Mouse (Mus musculus): ENCODE data around the gene Ephb2. TPM values are rescaled to one million over a fixed set of nuclear protein-coding genes. Genes with fewer than 3 reads are reported as not detected.
A peak's percentile ranks its signal among the peaks of the same experiment; 100 is the strongest.

Gene Ephb2
- polyA plus RNA-seq, 1 experiment from 2014 or later = 7.8 TPM

- ATAC-seq = no peak
- no peak overlapping the region for H3K4me2 ChIP-seq (ENCODE audit: low read length)
These were observed 84.3 kb downstream of the Ephb2 start for GRCm38 (mm10) chr4:136751355-136752020.

GRCm38 (mm10) chr4:136750578-136751338 is 85.0 kb downstream of the Ephb2 start:
- Histone ChIP-seq H3K4me1 (ENCODE audit: control insufficient read depth, insufficient read depth, low read depth, low read length) (peaks cover 47% of the 10 kb centered on the region), H3K9me3 (ENCODE audit: control insufficient read depth, low read length) (no peaks in the 10 kb centered on the region), H3K27ac (ENCODE audit: low read depth, low read length) (peak overlapping the region; percentile 58), H3K36me3 (ENCODE audit: control insufficient read depth, insufficient read depth, low read length) (no peaks in the 10 kb centered on the region), H3K9ac (ENCODE audit: low read depth, low read length) (peak overlapping the region; percentile 53), H3K4me2 (ENCODE audit: low read length) (peak overlapping the region; percentile 30), H3K4me3 (ENCODE audit: low read length) (no peak overlapping the region), H3K27me3 (replicated peaks; ENCODE audit: control insufficient read depth, insufficient read depth, low read length) (no peaks in the 10 kb centered on the region)
- peak; percentile 40 for ATAC-seq
- 7% methylated on average over 19 of the region's 19 CpGs for WGBS

More at GRCm38 (mm10) chr4:136751355-136752020, 84.3 kb downstream of the Ephb2 start:
- no peak overlapping the region for H3K4me3 ChIP-seq (ENCODE audit: low read length)
- no peaks in the 10 kb centered on the region for H3K36me3 ChIP-seq (ENCODE audit: control insufficient read depth, insufficient read depth, low read length)
- peak overlapping the region; percentile 58; the same call in 1 of the 2 replicates for H3K27ac ChIP-seq (ENCODE audit: low read depth, low read length)
- H3K4me1 ChIP-seq (ENCODE audit: control insufficient read depth, insufficient read depth, low read depth, low read length) = peaks cover 53% of the 10 kb centered on the region
- H3K27me3 ChIP-seq (replicated peaks; ENCODE audit: control insufficient read depth, insufficient read depth, low read length) = no peaks in the 10 kb centered on the region
- H3K9ac ChIP-seq (ENCODE audit: low read depth, low read length) = peak overlapping the region; percentile 43; the same call in 1 of the 2 replicates
- 21% methylated on average over 4 of the region's 4 CpGs for WGBS
- H3K9me3 ChIP-seq (ENCODE audit: control insufficient read depth, low read length) = no peaks in the 10 kb centered on the region

- H3K27me3 ChIP-seq (replicated peaks; ENCODE audit: control insufficient read depth, insufficient read depth, low read length) = no peaks in the 10 kb centered on the region
- WGBS = 12% methylated on average over 19 of the region's 19 CpGs
- peak overlapping the region; percentile 53 for H3K9ac ChIP-seq (ENCODE audit: low read depth, low read length)
- H3K9me3 ChIP-seq (ENCODE audit: control insufficient read depth, low read length) = no peaks in the 10 kb centered on the region
- no peaks in the 10 kb centered on the region for H3K36me3 ChIP-seq (ENCODE audit: control insufficient read depth, insufficient read depth, low read length)
- no peak overlapping the region for H3K4me3 ChIP-seq (ENCODE audit: low read length)
- peak overlapping the region; percentile 58 for H3K27ac ChIP-seq (ENCODE audit: low read depth, low read length)
- H3K4me1 ChIP-seq (ENCODE audit: control insufficient read depth, insufficient read depth, low read depth, low read length) = peaks cover 40% of the 10 kb centered on the region
- peak overlapping the region; percentile 8; the same call in 1 of the 2 replicates for H3K4me2 ChIP-seq (ENCODE audit: low read length)
- peak; percentile 65 for ATAC-seq
These were observed 85.8 kb downstream of the Ephb2 start for GRCm38 (mm10) chr4:136749851-136750577.

GRCm38 (mm10) chr4:136749431-136749830 is 86.4 kb downstream of the Ephb2 start:
- WGBS = 10% methylated on average over 4 of the region's 4 CpGs
- H3K4me1 ChIP-seq (ENCODE audit: control insufficient read depth, insufficient read depth, low read depth, low read length) = peaks cover 34% of the 10 kb centered on the region
- H3K27ac ChIP-seq (ENCODE audit: low read depth, low read length) = peak overlapping the region; percentile 58
- no peaks in the 10 kb centered on the region for H3K9me3 ChIP-seq (ENCODE audit: control insufficient read depth, low read length)
- no peaks in the 10 kb centered on the region for H3K27me3 ChIP-seq (replicated peaks; ENCODE audit: control insufficient read depth, insufficient read depth, low read length)
- ATAC-seq = no peak
- H3K4me2 ChIP-seq (ENCODE audit: low read length) = no peak overlapping the region
- H3K9ac ChIP-seq (ENCODE audit: low read depth, low read length) = peak overlapping the region; percentile 53
- no peak overlapping the region for H3K4me3 ChIP-seq (ENCODE audit: low read length)
- H3K36me3 ChIP-seq (ENCODE audit: control insufficient read depth, insufficient read depth, low read length) = no peaks in the 10 kb centered on the region

GRCm38 (mm10) chr4:136748842-136749392 is 86.9 kb downstream of the Ephb2 start:
- Histone ChIP-seq H3K4me3 (ENCODE audit: low read length) (no peak overlapping the region), H3K9me3 (ENCODE audit: control insufficient read depth, low read length) (no peaks in the 10 kb centered on the region), H3K27ac (ENCODE audit: low read depth, low read length) (peak overlapping the region; percentile 58), H3K4me1 (ENCODE audit: control insufficient read depth, insufficient read depth, low read depth, low read length) (peaks cover 29% of the 10 kb centered on the region), H3K27me3 (replicated peaks; ENCODE audit: control insufficient read depth, insufficient read depth, low read length) (no peaks in the 10 kb centered on the region), H3K36me3 (ENCODE audit: control insufficient read depth, insufficient read depth, low read length) (no peaks in the 10 kb centered on the region), H3K4me2 (ENCODE audit: low read length) (no peak overlapping the region), H3K9ac (ENCODE audit: low read depth, low read length) (0 out of 2 replicates have a peak overlapping the region, but pooled peaks have one; percentile 5)
- whole genome bisulfite sequencing = 49% methylated on average over 7 of the region's 7 CpGs
- no peak for ATAC-seq

- WGBS = 44% methylated on average over 1 of the region's 1 CpGs
- Histone ChIP-seq H3K4me2 (ENCODE audit: low read length) (no peak overlapping the region), H3K4me3 (ENCODE audit: low read length) (no peak overlapping the region), H3K36me3 (ENCODE audit: control insufficient read depth, insufficient read depth, low read length) (no peaks in the 10 kb centered on the region), H3K27ac (ENCODE audit: low read depth, low read length) (no peak overlapping the region), H3K9me3 (ENCODE audit: control insufficient read depth, low read length) (no peaks in the 10 kb centered on the region), H3K4me1 (ENCODE audit: control insufficient read depth, insufficient read depth, low read depth, low read length) (peaks cover 47% of the 10 kb centered on the region), H3K27me3 (replicated peaks; ENCODE audit: control insufficient read depth, insufficient read depth, low read length) (no peaks in the 10 kb centered on the region), H3K9ac (ENCODE audit: low read depth, low read length) (no peak overlapping the region)
- no peak for ATAC-seq
These were observed 89.3 kb downstream of the Ephb2 start for GRCm38 (mm10) chr4:136746516-136746915.

GRCm38 (mm10) chr4:136742677-136743076 is 93.1 kb downstream of the Ephb2 start:
- H3K4me1 ChIP-seq (ENCODE audit: control insufficient read depth, insufficient read depth, low read depth, low read length) = peaks cover 26% of the 10 kb centered on the region
- no peaks in the 10 kb centered on the region for H3K36me3 ChIP-seq (ENCODE audit: control insufficient read depth, insufficient read depth, low read length)
- H3K27me3 ChIP-seq (replicated peaks; ENCODE audit: control insufficient read depth, insufficient read depth, low read length) = no peaks in the 10 kb centered on the region
- WGBS = 7% methylated on average over 5 of the region's 5 CpGs
- H3K27ac ChIP-seq (ENCODE audit: low read depth, low read length) = peak overlapping the region; percentile 72
- H3K9me3 ChIP-seq (ENCODE audit: control insufficient read depth, low read length) = no peaks in the 10 kb centered on the region
- H3K9ac ChIP-seq (ENCODE audit: low read depth, low read length) = peak overlapping the region; percentile 31; the same call in 1 of the 2 replicates
- ATAC-seq = peak; percentile 53
- no peak overlapping the region for H3K4me3 ChIP-seq (ENCODE audit: low read length)
- no peak overlapping the region for H3K4me2 ChIP-seq (ENCODE audit: low read length)

GRCm38 (mm10) chr4:136741840-136742239 is 93.9 kb downstream of the Ephb2 start:
- no peak overlapping the region for H3K4me2 ChIP-seq (ENCODE audit: low read length)
- H3K27ac ChIP-seq (ENCODE audit: low read depth, low read length) = peak overlapping the region; percentile 72
- no peaks in the 10 kb centered on the region for H3K9me3 ChIP-seq (ENCODE audit: control insufficient read depth, low read length)
- no peak overlapping the region for H3K9ac ChIP-seq (ENCODE audit: low read depth, low read length)
- no peak overlapping the region for H3K4me3 ChIP-seq (ENCODE audit: low read length)
- peak; percentile 9; the same call in 1 of the 2 replicates for ATAC-seq
- H3K36me3 ChIP-seq (ENCODE audit: control insufficient read depth, insufficient read depth, low read length) = no peaks in the 10 kb centered on the region
- no peaks in the 10 kb centered on the region for H3K27me3 ChIP-seq (replicated peaks; ENCODE audit: control insufficient read depth, insufficient read depth, low read length)
- peaks cover 26% of the 10 kb centered on the region for H3K4me1 ChIP-seq (ENCODE audit: control insufficient read depth, insufficient read depth, low read depth, low read length)
- 43% methylated on average over 14 of the region's 14 CpGs for WGBS

All from hindbrain, embryonic 16.5 days (tissue).